Mouse (Mus musculus): ENCODE results near the gene Selenon.

The Selenon gene

GRCm38 (mm10) chr4:134578407-134578806, 26.4 kb upstream of the Selenon start:
- DNase-seq (ENCODE audit: low spot score in 2 of 2) = no peak

- no peak for DNase-seq (ENCODE audit: low spot score in 2 of 2)
Observed at GRCm38 (mm10) chr4:134577281-134577680, 25.3 kb upstream of the Selenon start.

GRCm38 (mm10) chr4:134575486-134575885, 23.5 kb upstream of the Selenon start:
- DNase-seq (ENCODE audit: low spot score in 2 of 2) = no peak

- no peak for DNase-seq (ENCODE audit: low spot score in 2 of 2)
Observed at GRCm38 (mm10) chr4:134572449-134573300, 20.7 kb upstream of the Selenon start.

- DNase-seq (ENCODE audit: low spot score in 2 of 2) = no peak
Observed at GRCm38 (mm10) chr4:134570704-134571451, 18.9 kb upstream of the Selenon start.

GRCm38 (mm10) chr4:134569831-134570230, 17.9 kb upstream of the Selenon start:
- no peak for DNase-seq (ENCODE audit: low spot score in 2 of 2)

- no peak for DNase-seq (ENCODE audit: low spot score in 2 of 2)
Observed at GRCm38 (mm10) chr4:134569205-134569604, 17.2 kb upstream of the Selenon start.

- no peak for DNase-seq (ENCODE audit: low spot score in 2 of 2)
Observed at GRCm38 (mm10) chr4:134567377-134568226, 15.6 kb upstream of the Selenon start.

- no peak for DNase-seq (ENCODE audit: low spot score in 2 of 2)
Observed at GRCm38 (mm10) chr4:134564093-134564492, 12.1 kb upstream of the Selenon start.

GRCm38 (mm10) chr4:134563624-134564023, 11.7 kb upstream of the Selenon start:
- no peak for DNase-seq (ENCODE audit: low spot score in 2 of 2)

GRCm38 (mm10) chr4:134562014-134562413, 10.0 kb upstream of the Selenon start:
- no peak for DNase-seq (ENCODE audit: low spot score in 2 of 2)

- no peak for DNase-seq (ENCODE audit: low spot score in 2 of 2)
Observed at GRCm38 (mm10) chr4:134560699-134561098, 8.7 kb upstream of the Selenon start.

- no peak for DNase-seq (ENCODE audit: low spot score in 2 of 2)
Observed at GRCm38 (mm10) chr4:134559154-134559553, 7.2 kb upstream of the Selenon start.

GRCm38 (mm10) chr4:134558570-134559113, 6.7 kb upstream of the Selenon start:
- no peak for DNase-seq (ENCODE audit: low spot score in 2 of 2)

- no peak for DNase-seq (ENCODE audit: low spot score in 2 of 2)
Observed at GRCm38 (mm10) chr4:134557626-134558249, 5.8 kb upstream of the Selenon start.

- no peak for DNase-seq (ENCODE audit: low spot score in 2 of 2)
Observed at GRCm38 (mm10) chr4:134555956-134556580, 4.1 kb upstream of the Selenon start.

- DNase-seq (ENCODE audit: low spot score in 2 of 2) = no peak
Observed at GRCm38 (mm10) chr4:134553631-134554030, 1.7 kb upstream of the Selenon start.

- no peak for DNase-seq (ENCODE audit: low spot score in 2 of 2)
Observed at GRCm38 (mm10) chr4:134549899-134550298, 2.1 kb downstream of the Selenon start.

- no peak for DNase-seq (ENCODE audit: low spot score in 2 of 2)
Observed at GRCm38 (mm10) chr4:134548169-134548938, 3.6 kb downstream of the Selenon start.

All from spleen, postnatal 4 days (tissue).